Mouse (Mus musculus): Measurements from ENCODE around the gene Gm10295. TPM values are rescaled to one million over a fixed set of nuclear protein-coding genes. Genes with fewer than 3 reads are reported as not detected.

The Gm10295 gene
- polyA plus RNA-seq, 1 experiment from 2014 or later = 0.05 TPM

DNA sequence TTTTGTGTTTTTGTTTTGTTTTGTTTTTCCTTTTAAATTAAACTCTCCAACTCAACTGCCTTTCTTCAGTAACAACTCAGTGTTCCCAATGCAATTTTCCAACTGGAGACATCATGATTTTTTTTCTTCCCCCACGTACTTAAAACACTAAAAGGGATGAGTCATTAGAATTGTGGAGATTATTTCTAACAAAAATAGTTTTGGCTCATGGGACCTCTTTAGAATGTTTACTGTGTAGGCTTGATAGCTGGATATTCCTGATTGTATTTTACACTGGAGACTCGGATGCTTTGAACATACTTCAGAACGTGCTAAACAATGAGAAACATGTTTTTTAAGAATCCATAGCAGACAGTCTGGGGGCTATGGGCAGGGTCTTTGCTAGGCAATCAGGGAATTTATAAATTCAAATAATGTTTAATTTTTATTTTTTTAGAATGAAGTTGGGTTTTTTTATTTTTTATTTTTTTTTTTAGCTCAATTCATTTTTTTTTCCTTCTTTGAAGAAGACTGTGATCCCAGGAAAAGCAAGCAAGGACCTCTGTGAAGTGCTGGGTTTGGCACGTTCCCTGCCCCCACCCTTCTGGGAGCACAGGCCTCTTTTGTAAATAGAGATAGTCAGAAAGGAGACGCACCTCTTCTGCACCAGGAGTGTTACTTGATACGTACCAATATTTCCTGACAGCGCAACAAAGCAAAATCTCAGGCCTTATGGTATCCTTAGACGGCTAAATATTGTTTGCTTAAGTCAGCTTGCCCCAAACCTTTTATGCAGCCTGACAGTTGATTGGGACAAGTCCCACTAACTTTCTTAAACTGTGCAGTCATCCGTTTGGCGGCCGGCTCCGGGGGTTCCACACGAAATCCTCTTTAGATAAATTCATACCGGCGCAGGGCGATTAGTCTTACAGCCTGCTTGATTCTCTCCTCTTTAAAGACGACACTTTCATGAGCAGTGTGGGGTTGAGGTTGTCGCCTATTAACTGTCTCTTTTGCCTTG is 28.8 kb upstream of the Gm10295 start:
- Histone ChIP-seq H3K4me1 (replicated peaks) (peaks cover 78% of the 10 kb centered on the region), H3K4me3 (0 out of 2 replicates have a peak overlapping the region, but pooled peaks have one; percentile 2), H3K27me3 (ENCODE audit: insufficient read depth, poor library complexity, severe bottlenecking) (peaks cover 16% of the 10 kb centered on the region), H3K9me3 (no peaks in the 10 kb centered on the region), H3K27ac (peak overlapping the region; percentile 92), H3K36me3 (no peaks in the 10 kb centered on the region)
- DNase-seq (ENCODE audit: low spot score) = peak; percentile 49
- 10% methylated on average over 18 of the region's 18 CpGs for WGBS

DNA sequence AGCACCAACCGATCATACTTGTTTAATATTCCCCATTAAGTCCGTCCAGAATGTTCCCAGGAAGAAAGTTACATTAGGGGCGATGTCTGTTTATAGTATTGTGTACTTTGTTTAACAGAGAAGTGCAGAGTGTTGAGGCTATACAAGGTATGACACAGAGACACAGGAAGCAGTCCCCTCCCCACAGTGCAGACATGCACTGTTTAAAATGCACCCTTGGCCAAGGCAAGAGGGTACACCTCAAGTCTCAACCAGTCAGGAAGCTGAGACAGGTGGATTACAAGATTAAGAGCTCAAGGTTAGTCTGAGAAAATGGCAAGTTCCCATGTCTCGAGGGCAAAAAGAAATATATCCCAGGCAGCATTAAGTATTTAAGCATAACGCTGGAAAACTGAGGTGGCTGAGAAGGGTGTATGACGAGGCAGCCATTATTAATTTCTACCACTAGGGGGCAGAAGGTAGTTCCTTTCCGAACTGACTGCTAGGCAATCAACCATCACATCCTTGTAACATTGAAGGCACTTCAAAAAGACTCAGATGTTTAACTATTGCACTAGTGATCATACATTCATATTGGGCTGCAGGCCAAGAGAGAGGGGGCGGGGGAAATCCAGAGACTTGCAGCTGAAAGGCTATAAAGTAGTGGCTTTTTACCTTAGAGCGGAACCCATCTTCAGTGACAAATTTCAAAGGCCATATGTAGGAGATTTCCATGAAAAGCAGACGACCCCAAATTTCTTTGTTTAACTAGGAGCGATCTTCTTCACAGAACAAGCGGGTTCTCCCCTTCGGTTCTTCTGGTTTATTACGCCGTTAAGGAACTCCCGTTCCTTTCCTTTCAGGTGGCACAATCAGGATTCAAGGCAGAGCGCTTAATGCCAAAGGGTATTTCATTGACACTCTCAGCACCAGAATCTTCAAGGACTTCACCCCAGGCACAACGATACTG is 27.8 kb upstream of the Gm10295 start:
- Histone ChIP-seq H3K27ac (peak overlapping the region; percentile 92), H3K36me3 (no peaks in the 10 kb centered on the region), H3K4me1 (replicated peaks) (peaks cover 72% of the 10 kb centered on the region), H3K27me3 (ENCODE audit: insufficient read depth, poor library complexity, severe bottlenecking) (peaks cover 13% of the 10 kb centered on the region), H3K9me3 (no peaks in the 10 kb centered on the region), H3K4me3 (no peak overlapping the region)
- 60% methylated on average over 18 of the region's 18 CpGs for WGBS
- peak; percentile 51 for DNase-seq (ENCODE audit: low spot score)

DNA sequence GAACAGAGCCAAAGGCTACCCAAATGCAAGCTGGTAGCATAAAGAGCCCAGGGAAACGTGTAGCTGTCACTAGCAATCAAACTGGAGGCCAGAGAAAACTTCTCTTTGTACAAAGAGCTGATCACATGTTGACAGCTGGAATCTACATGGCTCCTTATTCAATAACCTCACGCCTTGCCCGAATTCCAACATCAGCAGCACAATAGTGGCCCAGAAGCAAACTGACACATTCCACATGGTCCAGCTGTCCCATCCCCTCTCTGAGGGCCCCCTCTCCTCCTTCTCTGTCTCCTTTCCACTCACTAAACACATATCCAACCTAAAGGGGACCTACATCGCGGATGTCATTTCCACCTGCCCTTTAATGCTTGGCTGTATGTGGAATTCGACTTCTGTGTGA is 26.7 kb upstream of the Gm10295 start:
- H3K4me1 ChIP-seq (replicated peaks) = peaks cover 65% of the 10 kb centered on the region
- H3K36me3 ChIP-seq = no peaks in the 10 kb centered on the region
- H3K27me3 ChIP-seq (ENCODE audit: insufficient read depth, poor library complexity, severe bottlenecking) = peaks cover 13% of the 10 kb centered on the region
- peak; percentile 40 for DNase-seq (ENCODE audit: low spot score)
- H3K27ac ChIP-seq = peak overlapping the region; percentile 64; the same call in 1 of the 2 replicates
- no peak overlapping the region for H3K4me3 ChIP-seq
- H3K9me3 ChIP-seq = no peaks in the 10 kb centered on the region
- 42% methylated on average over 6 of the region's 6 CpGs for WGBS

DNA sequence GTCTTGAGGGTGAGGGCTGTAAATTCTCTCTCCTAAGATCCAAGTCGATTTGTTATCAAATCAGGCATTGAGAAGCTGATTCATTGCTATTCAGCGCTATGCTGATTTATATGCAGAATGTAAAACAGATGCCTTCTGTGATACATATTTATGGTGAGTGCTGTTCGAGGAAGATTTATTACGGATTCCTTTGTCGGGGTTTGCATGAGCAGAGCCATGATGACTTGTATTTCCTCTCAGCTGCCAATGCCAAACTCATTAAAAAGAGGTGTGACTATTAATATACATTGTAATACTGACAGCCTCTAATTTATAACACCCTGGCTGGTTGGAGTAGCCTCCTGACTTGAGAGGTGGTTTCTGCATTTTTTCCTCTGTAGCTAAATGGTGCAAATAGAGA is 22.8 kb upstream of the Gm10295 start:
- Histone ChIP-seq H3K27me3 (ENCODE audit: insufficient read depth, poor library complexity, severe bottlenecking) (peaks cover 11% of the 10 kb centered on the region), H3K4me1 (replicated peaks) (peaks cover 38% of the 10 kb centered on the region), H3K36me3 (no peaks in the 10 kb centered on the region), H3K4me3 (no peak overlapping the region), H3K9me3 (no peaks in the 10 kb centered on the region), H3K27ac (no peak overlapping the region; the same call in 1 of the 2 replicates)
- no peak for DNase-seq (ENCODE audit: low spot score)
- WGBS = 72% methylated on average over 5 of the region's 5 CpGs

DNA sequence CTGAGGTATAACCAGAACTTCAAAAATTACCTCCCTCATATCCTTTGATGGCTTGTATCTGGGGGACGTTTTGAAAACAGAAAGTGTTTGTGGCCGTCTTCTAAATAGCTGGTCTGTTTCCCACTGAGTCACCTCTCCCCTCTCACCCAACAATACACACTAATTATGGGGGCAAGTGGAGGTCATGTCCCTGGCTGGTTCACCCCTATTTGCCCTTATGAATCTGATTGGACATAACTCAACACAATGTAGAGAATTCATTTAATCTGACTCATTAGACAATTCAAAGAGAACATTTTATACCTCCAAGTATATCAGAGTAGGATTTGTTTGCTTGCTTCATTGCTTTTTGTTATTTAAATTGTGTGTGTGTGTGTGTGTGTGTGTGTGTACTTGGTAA is 20.6 kb upstream of the Gm10295 start:
- whole genome bisulfite sequencing = 21% methylated on average over 2 of the region's 2 CpGs
- no peak overlapping the region for H3K27ac ChIP-seq
- H3K27me3 ChIP-seq (ENCODE audit: insufficient read depth, poor library complexity, severe bottlenecking) = peaks cover 11% of the 10 kb centered on the region
- no peak overlapping the region for H3K4me3 ChIP-seq
- H3K36me3 ChIP-seq = no peaks in the 10 kb centered on the region
- no peak for DNase-seq (ENCODE audit: low spot score)
- peaks cover 21% of the 10 kb centered on the region for H3K4me1 ChIP-seq (replicated peaks)
- H3K9me3 ChIP-seq = no peaks in the 10 kb centered on the region

DNA sequence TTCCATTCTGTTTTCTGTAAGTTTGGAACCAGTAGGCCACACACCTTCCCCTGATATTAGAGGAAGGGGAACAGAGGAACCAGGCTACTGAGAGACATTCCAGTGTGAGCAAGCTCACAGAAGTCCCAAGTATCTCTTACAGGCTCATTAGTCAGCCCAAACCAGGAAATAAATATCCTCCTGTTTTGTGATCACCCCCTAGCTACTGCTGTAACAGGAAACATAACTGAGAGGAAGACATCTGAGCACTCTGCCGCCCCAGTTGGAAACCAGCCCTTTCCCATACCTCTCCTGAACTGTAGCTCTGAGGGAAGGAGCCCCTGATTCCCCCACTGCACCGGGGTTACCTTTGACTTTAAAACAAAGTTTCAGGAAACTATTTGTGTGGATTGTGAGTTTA is 19.5 kb upstream of the Gm10295 start:
- Histone ChIP-seq H3K36me3 (no peaks in the 10 kb centered on the region), H3K27ac (no peak overlapping the region), H3K9me3 (no peaks in the 10 kb centered on the region), H3K4me1 (replicated peaks) (peaks cover 21% of the 10 kb centered on the region), H3K27me3 (ENCODE audit: insufficient read depth, poor library complexity, severe bottlenecking) (peaks cover 5% of the 10 kb centered on the region), H3K4me3 (no peak overlapping the region)
- no peak for DNase-seq (ENCODE audit: low spot score)
- WGBS = 67% methylated on average over 2 of the region's 2 CpGs

DNA sequence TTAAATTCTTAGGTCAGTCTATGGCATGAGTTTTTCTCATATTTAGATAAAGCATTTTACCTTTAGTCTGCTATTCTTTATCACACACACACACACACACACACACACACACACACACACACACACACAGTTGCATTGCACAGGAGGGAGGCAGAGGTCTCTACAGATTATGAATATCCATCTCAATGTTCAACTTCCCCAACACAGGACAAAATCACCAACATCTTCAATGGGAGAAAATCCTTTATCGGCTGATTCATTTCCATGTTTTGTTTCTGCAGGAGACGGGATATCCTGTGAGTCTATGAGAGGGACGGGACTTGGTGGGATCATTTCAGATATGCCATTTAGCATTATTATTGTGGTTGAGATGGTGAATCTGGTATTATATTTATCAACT is 18.8 kb upstream of the Gm10295 start:
- Histone ChIP-seq H3K27me3 (ENCODE audit: insufficient read depth, poor library complexity, severe bottlenecking) (peaks cover 4% of the 10 kb centered on the region; the same call in 1 of the 2 replicates), H3K4me1 (replicated peaks) (peaks cover 21% of the 10 kb centered on the region), H3K36me3 (no peaks in the 10 kb centered on the region), H3K4me3 (no peak overlapping the region), H3K9me3 (no peaks in the 10 kb centered on the region), H3K27ac (no peak overlapping the region)
- no peak for DNase-seq (ENCODE audit: low spot score)
- WGBS = 89% methylated on average over 3 of the region's 3 CpGs

DNA sequence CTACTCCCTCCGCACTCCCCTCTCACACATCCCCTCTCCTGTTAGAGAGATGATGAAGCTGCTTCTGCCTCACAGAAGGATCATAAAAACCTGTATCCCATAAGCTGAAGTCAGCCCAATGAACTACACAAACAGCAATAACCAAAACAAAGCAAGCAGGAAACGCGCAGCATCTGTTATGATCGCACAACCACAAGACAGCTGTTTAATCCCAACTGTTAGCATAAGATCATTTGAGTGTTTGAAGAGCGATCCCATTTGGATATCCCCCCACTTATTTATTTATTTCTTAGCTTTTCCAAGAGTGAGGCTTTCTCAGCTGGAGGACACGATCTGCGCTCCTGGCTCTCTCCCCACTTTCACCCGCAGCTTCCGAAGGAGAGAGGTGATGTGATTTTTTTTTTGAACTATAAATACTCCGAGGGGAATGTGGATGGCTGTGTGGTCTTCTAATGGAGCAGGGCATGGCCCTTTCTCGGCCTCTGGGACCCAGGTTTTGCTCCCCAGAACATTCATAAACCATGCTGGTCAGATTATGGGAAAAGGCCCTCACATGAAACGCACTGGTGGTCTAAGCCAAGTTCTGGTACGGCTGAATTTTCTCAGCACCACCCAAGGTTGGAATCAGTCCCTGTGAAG is 17.4 kb upstream of the Gm10295 start:
- Histone ChIP-seq H3K27me3 (ENCODE audit: insufficient read depth, poor library complexity, severe bottlenecking) (no peaks in the 10 kb centered on the region; the same call in 1 of the 2 replicates), H3K36me3 (no peaks in the 10 kb centered on the region), H3K27ac (no peak overlapping the region), H3K4me1 (replicated peaks) (peaks cover 13% of the 10 kb centered on the region), H3K9me3 (no peaks in the 10 kb centered on the region), H3K4me3 (no peak overlapping the region)
- no peak for DNase-seq (ENCODE audit: low spot score)
- WGBS = 87% methylated on average over 13 of the region's 13 CpGs

DNA sequence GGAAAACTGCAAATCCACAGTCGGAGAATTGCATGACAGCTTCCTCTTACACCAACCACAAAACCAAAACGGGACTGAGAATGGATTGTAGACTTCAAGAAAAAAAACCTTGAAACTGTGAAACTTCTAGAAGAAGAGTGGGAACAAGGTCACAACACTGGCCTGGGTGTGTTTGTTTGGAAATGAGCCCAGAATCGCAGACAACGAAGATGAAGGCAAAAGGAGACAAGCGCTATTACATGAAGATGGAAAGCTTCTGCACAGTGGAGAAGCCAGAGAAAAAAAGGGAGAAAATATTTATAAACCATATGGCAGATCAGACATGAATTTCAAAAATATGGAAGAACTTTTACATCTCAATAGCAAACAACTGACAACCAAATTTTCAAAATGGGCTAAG is 4.3 kb upstream of the Gm10295 start:
- Histone ChIP-seq H3K4me1 (replicated peaks) (peaks cover 13% of the 10 kb centered on the region), H3K27me3 (ENCODE audit: insufficient read depth, poor library complexity, severe bottlenecking) (0 out of 2 replicates have a peak, but pooled peaks cover 4% of the 10 kb centered on the region), H3K4me3 (no peak overlapping the region), H3K27ac (no peak overlapping the region), H3K36me3 (no peaks in the 10 kb centered on the region), H3K9me3 (no peaks in the 10 kb centered on the region)
- no peak for DNase-seq (ENCODE audit: low spot score)
- WGBS = 92% methylated on average over 5 of the region's 5 CpGs

DNA sequence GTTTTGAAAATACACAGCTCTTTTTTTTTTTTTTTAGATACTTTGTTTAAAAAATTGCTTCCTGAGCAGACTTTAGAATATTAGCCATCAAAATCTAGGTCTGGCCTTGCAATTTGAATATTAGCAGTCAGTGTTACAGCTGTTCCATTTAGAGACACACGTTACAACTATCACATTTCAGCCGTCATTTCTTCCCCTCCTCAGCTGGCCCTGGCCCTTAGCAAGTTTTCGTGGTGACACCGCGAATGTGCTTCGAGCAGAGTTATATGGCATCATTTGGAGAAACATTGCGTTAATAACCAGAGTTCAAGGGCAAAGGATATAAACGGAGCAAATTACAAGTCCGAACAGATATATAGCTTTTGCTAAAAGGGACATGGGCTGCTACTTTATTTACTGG is 2.4 kb downstream of the Gm10295 start:
- Histone ChIP-seq H3K27ac (no peak overlapping the region), H3K9me3 (no peaks in the 10 kb centered on the region), H3K4me3 (no peak overlapping the region), H3K4me1 (replicated peaks) (peaks cover 17% of the 10 kb centered on the region), H3K36me3 (no peaks in the 10 kb centered on the region), H3K27me3 (ENCODE audit: insufficient read depth, poor library complexity, severe bottlenecking) (peaks cover 8% of the 10 kb centered on the region; the same call in 1 of the 2 replicates)
- 89% methylated on average over 9 of the region's 9 CpGs for WGBS
- no peak for DNase-seq (ENCODE audit: low spot score)

DNA sequence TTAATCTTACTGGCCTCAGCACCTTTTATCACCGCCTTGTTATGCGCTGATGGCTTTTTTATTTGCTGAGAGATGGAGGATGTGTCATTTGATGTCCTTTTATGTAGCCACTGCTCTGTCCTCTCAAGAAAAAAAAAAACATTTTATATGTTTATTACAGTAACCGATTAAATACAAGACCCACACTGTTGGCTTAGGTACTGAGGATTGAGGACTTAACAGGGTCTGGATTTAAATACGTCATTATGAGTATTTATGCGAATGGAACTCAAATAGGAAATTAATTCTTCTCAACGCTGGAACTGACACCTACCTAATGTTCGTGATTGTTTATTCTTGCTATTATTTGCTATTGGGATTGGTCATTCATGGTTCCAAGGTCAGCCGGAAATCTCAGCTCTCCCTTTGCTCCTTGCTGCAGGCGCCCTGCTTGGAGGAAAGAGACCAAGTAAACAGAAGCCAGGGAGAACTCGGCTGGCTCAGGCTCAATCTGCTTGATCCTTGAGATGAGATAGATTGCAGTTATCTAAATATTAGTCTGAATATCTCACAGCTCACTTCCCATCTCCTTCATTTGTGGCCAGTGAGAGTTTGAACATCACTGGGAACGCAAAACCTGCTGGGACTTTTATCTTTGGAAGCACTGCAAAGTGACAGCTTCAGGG is 26.2 kb downstream of the Gm10295 start:
- Histone ChIP-seq H3K4me1 (replicated peaks) (no peaks in the 10 kb centered on the region), H3K9me3 (no peaks in the 10 kb centered on the region), H3K36me3 (no peaks in the 10 kb centered on the region), H3K27me3 (ENCODE audit: insufficient read depth, poor library complexity, severe bottlenecking) (no peaks in the 10 kb centered on the region), H3K4me3 (no peak overlapping the region), H3K27ac (no peak overlapping the region)
- DNase-seq (ENCODE audit: low spot score) = no peak
- 83% methylated on average over 11 of the region's 11 CpGs for WGBS

Measured in hindbrain, embryonic 10.5 days (tissue).